Mouse (Mus musculus) adrenal gland (tissue): ENCODE data around the gene Eno3.

Source experiments
- intact Hi-C: fragments of 180-260 bp; cut with DNase I; formaldehyde crosslinking; loops from one replicate; pipeline ENCODE4 v1.15.1; 2025
- long read RNA-seq, 2 experiments: library from polyadenylated mRNA; unstranded; transcript quantifications; one replicate each; pipeline ENCODE4 v2.0.0; 2020; ENCODE audit warnings: borderline replicate concordance in 1 of 2; ENCODE audit not compliant: insufficient replicate concordance in 1 of 2

Gene Eno3
- long read RNA-seq, experiment 1, transcript Eno3-201 (12 exons, 1,454 nt): major isoform, 16 of 36 reads
- long read RNA-seq, experiment 1, partial matches to known transcripts: 7 of 36 reads
- long read RNA-seq, experiment 1, other reads (novel, unspliced or antisense): 6 of 36 reads
- long read RNA-seq, experiment 2, transcript Eno3-201 (12 exons, 1,454 nt): major isoform, 31 of 55 reads
- long read RNA-seq, experiment 2, partial matches to known transcripts: 4 of 55 reads
- long read RNA-seq, experiment 2, other reads (novel, unspliced or antisense): 14 of 55 reads

DNA sequence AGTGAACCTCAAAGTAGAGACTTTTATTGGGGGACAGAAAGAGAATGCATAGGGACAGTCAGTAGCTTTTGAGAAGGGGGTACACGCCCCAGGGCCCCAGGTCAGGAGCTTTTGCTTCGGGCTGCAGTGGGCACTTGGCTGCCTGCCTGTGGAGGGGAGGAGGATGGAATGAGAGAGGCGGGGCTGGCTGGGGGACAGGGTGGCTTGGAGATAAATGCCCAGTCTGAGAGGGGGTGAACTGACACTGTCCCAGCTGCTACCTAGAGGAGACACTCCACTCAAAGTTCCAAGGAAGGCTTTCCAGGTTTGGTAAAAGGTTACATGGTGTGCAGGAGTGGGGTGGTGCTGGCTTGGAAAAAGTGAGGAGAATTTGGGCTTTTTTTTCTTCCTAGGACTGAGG, at the start of gene Eno3:
Eno3 (plus strand) TSS at position 239 of the 400 bp plus-strand sequence.
- intact Hi-C loops: no loop called here

GRCm38 (mm10) chr11:70607611-70608010, 49.4 kb upstream of the Eno3 start:
- intact Hi-C loops: loop anchor here (5.0 to 10.0 kb wide), 2 partner anchors 75 to 173 kb away; partner anchors contain the start of genes Arrb2 and Gm40193

DNA sequence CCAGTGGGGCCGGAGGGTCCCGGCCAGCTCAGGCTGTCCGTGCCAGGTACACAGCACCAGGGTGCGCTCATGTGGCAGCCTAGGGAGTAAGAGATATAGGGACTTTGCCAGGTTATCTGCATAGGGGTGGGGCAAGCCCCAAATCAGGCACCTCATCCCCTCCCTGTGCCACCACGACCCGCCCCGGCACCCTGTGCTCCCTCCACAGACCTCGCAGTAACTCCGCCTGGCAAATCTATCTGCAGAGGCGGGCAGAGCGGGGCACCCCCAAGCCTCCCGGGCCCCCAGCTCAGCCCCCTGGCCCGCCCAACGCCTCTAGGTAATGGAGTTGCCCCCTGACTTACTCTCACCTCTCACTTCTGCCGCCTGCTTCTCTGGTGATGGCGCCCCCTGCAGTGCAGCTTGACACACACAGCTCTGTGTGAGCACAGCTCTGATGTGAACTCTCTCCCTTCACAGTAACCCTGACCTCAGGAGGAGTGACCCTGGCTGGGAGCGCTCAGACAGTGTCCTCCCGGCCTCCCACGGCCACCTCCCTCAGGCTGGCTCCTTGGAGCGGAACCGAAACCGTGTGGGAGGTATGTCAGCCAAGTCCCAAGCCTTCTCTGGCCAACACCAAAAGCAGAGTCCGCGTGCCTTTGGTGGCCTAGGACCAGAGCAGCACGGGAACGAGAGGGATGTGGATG, 48.5 kb upstream of the Eno3 start:
- intact Hi-C loops: loop anchor here (5.0 to 10.0 kb wide), 2 partner anchors 76 to 174 kb away; partner anchors contain the start of genes Arrb2 and Gm40193

GRCm38 (mm10) chr11:70610752-70611151, 46.2 kb upstream of the Eno3 start:
- intact Hi-C loops: no loop called here

GRCm38 (mm10) chr11:70612505-70612904, 44.5 kb upstream of the Eno3 start:
- intact Hi-C loops: no loop called here

DNA sequence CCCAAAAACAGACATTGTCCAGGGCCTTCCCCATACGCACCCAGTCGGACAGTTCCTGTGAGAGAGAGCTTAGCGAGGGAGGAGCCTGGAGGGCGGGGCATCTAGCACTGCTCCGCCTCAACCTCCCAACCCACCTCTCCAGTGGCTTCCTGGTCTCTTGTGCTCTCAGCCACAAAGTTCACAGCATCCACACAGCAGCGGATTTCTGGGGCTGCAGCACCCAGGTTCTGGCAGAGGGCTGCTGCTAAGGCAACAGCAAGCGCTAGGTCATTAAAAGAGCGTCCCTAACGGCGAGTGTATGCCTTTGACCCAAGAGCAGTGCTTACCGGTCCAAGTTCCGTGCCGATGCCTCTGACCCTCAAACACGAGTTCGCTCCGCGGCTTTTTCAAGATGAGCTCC, 41.9 kb upstream of the Eno3 start:
- intact Hi-C loops: no loop called here

DNA sequence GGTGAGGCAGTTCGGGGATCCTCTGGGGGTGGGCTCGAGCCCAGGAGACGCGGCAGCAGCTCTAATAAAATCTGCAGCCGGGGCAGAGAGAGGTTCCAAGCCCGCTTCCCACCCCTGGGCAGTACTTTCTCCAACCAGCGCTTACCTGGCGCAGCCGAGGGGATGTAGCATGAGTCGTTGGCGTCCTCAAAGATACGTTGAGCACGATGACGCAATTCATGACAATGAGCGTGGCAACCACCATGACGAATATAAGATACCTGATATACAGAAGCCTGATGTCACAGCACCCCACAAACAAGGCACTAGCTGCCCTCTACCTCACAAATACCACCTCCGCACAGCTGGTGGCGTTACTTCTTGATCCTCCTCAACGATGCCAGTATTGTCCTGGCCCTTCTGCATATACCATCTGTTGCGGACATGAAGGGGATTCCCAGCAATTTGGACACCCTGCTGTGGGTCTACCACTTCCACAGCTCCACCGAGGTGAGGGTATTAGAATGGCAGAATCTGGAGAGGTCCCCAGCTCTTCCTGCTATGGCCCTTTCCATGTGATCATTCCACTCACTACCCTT, 41.4 kb upstream of the Eno3 start, which contains the start of gene 4930544D05Rik:
4930544D05Rik (plus strand) TSS at position 333 of the 578 bp plus-strand sequence.
- intact Hi-C loops: no loop called here

GRCm38 (mm10) chr11:70619101-70619500, 37.9 kb upstream of the Eno3 start, which contains the start of gene Chrne:
Chrne (minus strand) TSS chr11:70619216.
- intact Hi-C loops: no loop called here

DNA sequence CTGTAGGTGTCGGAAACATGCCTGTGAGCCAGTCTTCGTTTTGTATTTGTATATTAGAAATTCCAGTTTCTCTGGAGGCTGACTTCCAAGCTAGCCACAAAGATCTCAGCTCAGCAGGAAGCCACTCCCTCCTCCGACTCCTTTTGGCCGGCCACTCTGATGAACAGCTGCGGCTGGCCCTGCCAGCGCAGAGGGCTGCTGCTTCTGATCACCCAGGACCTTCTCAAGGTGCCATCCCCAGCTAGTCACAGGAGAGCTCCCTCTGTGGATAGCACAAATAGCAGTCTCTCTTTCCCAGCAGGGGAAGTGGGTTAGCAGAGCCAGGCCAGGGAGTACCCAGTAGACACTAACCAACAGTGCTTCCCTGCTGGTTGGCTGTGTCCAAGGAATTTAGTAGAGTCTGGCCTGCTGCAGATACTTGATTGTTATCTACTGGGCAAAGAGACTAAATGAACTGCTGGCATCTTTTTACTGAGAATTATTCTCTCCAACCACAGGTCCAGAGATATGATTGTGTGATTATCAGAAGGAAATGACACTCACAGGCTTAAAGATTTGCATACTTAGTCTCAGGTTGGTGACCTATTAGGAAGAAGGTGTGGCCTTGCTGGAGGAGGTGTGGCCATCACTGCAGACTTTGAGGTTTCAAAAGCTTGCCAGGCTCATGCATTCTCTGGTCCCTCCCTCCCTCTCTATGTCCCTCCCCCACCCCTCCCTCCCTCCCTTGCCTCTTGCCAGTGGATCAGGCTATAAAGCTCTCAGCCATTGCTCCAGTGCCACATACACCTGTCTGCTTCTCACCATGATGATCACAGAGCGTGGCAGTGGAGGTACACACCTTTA, 34.8 kb upstream of the Eno3 start:
- intact Hi-C loops: loop anchor here (5.0 kb wide), 1 partner anchor 105 kb away; the partner anchor contains the start of gene Gltpd2

DNA sequence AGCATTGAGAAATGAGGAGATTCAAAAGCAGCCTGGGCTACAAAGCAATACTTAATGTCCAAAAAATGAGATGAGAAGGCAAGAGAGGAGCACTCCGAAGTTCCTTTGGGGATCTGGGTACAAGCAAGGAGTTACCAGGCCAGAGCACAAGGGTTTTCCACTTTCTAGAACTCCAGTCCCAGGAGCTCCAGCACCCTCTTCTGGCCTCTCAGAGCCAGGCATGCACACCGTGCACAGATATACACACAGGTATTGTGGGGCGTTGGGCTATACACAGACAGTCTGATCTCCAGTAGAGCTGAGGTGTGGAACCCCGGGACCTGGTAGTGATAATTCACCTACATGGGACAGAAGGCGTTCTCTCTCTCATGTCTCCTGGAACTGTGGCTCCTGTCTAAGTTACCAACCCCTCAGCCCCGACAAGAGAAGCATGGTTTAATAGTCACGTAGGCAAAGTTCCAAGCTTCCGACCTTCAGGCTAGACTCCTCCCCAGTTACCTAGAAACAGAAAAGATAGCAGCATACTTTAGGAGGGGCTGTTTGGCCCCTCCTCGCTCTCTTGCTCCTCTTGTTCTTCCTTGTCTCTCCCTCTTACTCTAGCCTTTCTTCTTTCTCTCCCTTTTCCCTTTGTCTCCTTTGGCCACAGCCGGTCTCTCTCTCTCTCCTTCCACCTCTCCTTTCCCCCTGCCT, 33.8 kb upstream of the Eno3 start:
- intact Hi-C loops: loop anchor here (5.0 kb wide), 1 partner anchor 106 kb away; the partner anchor contains the start of gene Gltpd2

DNA sequence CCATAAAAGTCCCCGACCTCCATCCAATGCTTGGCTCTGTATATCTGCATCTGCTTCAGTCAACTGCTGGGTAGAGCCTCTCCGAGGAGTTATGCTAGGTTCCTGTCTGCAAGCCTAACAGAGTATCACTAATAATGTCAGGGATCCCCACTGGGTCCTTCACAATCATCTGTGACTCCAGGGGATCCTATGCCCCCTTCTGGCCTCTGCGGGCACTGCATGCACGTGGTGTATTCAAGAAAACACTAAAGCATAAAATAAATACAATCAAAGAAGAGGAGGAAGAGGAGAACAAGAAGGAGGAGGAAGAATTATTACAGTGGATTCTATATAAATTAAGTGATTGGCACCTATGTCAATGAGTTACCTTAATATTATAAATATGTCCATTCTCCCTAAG, 31.5 kb upstream of the Eno3 start:
- intact Hi-C loops: loop anchor here (5.0 kb wide), 1 partner anchor 127 kb away; no protein-coding TSS in a partner anchor

GRCm38 (mm10) chr11:70626877-70627276, 30.1 kb upstream of the Eno3 start:
- intact Hi-C loops: loop anchor here (5.0 kb wide), 1 partner anchor 125 kb away; no protein-coding TSS in a partner anchor

- intact Hi-C loops: loop anchor here (5.0 kb wide), 1 partner anchor 124 kb away; no protein-coding TSS in a partner anchor
These were observed 28.6 kb upstream of the Eno3 start for GRCm38 (mm10) chr11:70628431-70628830.

DNA sequence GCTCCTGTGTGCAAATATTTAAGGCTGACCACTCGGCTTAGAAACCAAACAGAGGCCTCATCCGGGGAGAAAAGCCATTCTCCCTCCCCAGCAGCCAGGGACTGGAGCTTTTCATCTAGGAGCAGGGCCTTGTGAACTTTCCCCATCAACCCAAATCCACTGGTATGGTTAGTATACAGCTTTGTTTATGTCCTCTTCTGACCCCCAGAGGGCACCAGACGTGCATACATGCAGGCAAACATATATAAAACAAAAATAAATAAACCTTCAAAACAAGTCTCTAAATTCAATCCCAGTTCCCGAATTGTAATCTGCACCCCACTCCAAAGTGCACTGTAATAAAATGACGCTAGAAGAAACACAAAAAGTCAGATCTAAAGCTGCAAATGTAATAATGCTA, 27.4 kb upstream of the Eno3 start:
- intact Hi-C loops: loop anchor here (5.0 kb wide), 1 partner anchor 123 kb away; no protein-coding TSS in a partner anchor

- intact Hi-C loops: no loop called here
These were observed 26.9 kb upstream of the Eno3 start for GRCm38 (mm10) chr11:70630129-70630528.

DNA sequence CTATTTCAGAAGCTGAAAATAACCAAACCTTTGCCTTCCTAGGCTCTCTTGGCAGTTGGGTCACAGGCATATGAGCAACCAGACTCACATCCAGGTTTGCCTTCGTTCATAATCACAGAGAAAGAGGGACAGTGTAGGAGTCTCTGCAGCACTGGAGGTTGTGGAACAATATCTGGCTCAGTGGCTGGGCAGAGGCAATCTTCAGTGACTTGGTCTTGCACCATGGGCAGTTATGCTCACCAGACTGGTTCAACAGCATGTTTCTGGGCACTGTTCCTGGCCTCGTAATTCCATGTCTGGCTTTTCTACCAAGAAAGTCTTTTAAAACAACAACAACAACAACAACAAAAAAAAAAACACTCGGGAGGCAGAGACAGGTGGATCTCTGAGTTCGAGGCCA, 21.4 kb upstream of the Eno3 start:
- intact Hi-C loops: no loop called here

DNA sequence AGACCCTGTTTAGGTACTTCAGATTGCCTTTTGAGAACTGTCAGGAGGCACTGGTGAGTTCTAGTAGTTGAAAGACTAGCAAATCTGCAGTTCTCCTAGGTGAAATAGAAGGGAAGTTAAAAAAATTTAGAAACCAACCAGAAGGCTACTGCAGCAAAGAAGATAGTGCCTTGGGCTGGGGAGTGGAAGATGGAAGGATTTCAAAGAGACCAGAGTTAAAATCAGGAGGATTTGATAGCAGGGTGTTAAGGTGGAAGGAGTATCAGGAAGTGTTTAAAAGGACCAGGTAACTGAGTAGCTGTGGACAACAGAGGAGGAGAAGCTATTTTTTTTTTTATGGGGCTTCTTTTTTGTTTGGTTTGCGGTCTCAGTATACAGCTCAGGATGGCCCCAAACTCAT, 19.2 kb upstream of the Eno3 start:
- intact Hi-C loops: no loop called here

DNA sequence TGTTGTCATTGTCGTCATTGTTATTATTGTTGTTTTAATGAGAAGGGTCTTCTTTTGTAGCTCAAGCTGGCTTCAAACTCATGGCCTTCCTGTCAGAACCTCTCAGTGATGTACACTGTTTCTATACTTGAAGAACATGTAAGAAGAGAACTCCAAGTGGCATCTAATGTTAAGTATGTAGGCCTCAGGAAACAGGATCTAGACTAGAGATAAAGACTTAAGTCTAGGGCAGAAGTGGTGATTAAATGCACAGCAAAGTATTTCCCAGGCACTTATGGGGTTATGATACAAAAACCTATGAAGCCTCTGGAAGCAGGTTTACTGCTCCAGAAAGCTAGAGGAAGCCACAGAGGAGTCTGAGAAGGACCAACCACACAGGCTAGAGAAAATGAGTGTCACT, 18.7 kb upstream of the Eno3 start:
- intact Hi-C loops: no loop called here

GRCm38 (mm10) chr11:70638714-70639278, 18.2 kb upstream of the Eno3 start, which contains the start of gene Gp1ba:
Gp1ba (plus strand) TSS chr11:70639122.
- intact Hi-C loops: no loop called here

DNA sequence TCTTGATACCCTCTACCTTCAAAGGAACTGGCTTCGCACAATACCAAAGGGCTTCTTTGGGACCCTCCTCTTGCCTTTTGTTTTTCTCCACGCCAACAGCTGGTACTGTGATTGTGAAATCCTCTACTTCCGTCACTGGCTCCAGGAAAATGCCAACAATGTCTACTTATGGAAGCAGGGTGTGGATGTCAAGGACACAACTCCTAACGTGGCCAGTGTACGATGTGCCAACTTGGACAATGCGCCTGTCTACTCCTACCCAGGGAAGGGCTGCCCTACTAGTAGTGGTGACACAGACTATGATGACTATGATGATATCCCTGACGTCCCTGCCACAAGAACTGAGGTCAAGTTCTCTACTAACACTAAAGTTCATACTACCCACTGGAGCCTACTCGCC, 17.0 kb upstream of the Eno3 start:
- intact Hi-C loops: no loop called here
